Mouse (Mus musculus): Measurements from ENCODE around the gene Hbq1b. TPM values are rescaled to one million over a fixed set of nuclear protein-coding genes. Genes with fewer than 3 reads are reported as not detected.

The Hbq1b gene
- polyA plus RNA-seq, 1 experiment from 2014 or later = 5.8 TPM

Other genes with a start within 250 kb of the Hbq1b start
- not detected in 2 replicates for gene Il9r, start 86.7 kb upstream of the Hbq1b start, polyA plus RNA-seq (2014; fragmentation: Nextera tagmentation; extraction: Ambion mirVana)
- gene Snrnp25, start 81.5 kb upstream of the Hbq1b start, polyA plus RNA-seq (2014; fragmentation: Nextera tagmentation; extraction: Ambion mirVana) = 86.2 and 92.7 TPM in 2 replicates
- 20.4 and 21.3 TPM in 2 replicates for gene Rhbdf1, start 64.7 kb upstream of the Hbq1b start, polyA plus RNA-seq (2014; fragmentation: Nextera tagmentation; extraction: Ambion mirVana)
- 27.7 and 28.0 TPM in 2 replicates for gene Mpg, start 60.5 kb upstream of the Hbq1b start, polyA plus RNA-seq (2014; fragmentation: Nextera tagmentation; extraction: Ambion mirVana)
- gene Nprl3, start 19.3 kb upstream of the Hbq1b start, polyA plus RNA-seq (2014; fragmentation: Nextera tagmentation; extraction: Ambion mirVana) = 41.6 and 44.5 TPM in 2 replicates
- gene Hba-x, start 10.6 kb upstream of the Hbq1b start, polyA plus RNA-seq (2014; fragmentation: Nextera tagmentation; extraction: Ambion mirVana) = 3,449 and 3,516 TPM in 2 replicates
- 3,025 and 3,069 TPM in 2 replicates for gene Hba-a1, start 3.5 kb upstream of the Hbq1b start, polyA plus RNA-seq (2014; fragmentation: Nextera tagmentation; extraction: Ambion mirVana)
- gene Hba-a2, start 9.5 kb downstream of the Hbq1b start, polyA plus RNA-seq (2014; fragmentation: Nextera tagmentation; extraction: Ambion mirVana) = 5,773 and 5,896 TPM in 2 replicates
- not detected in 2 replicates for gene Hbq1a, start 13.1 kb downstream of the Hbq1b start, polyA plus RNA-seq (2014; fragmentation: Nextera tagmentation; extraction: Ambion mirVana)
- gene Sh3pxd2b, start 60.9 kb downstream of the Hbq1b start, polyA plus RNA-seq (2014; fragmentation: Nextera tagmentation; extraction: Ambion mirVana) = 27.7 and 28.4 TPM in 2 replicates
- 72.2 and 79.6 TPM in 2 replicates for gene Ubtd2, start 168.4 kb downstream of the Hbq1b start, polyA plus RNA-seq (2014; fragmentation: Nextera tagmentation; extraction: Ambion mirVana)
- gene Efcab9, start 245.1 kb downstream of the Hbq1b start, polyA plus RNA-seq (2014; fragmentation: Nextera tagmentation; extraction: Ambion mirVana) = 0.29 TPM in 1 of 2 replicates, not detected in the other
- 1.4 and 1.8 TPM in 2 replicates for gene Stk10, start 246.3 kb downstream of the Hbq1b start, polyA plus RNA-seq (2014; fragmentation: Nextera tagmentation; extraction: Ambion mirVana)

Data from forebrain, embryonic 11.5 days (tissue).